Mouse (Mus musculus): ENCODE results near the gene Psd.
A peak's percentile ranks its signal among the peaks of the same experiment; 100 is the strongest.

The Psd gene

GRCm38 (mm10) chr19:46318586-46319378 is 8.2 kb downstream of the Psd start:
- DNase-seq: peak; percentile 45

- DNase-seq: no peak
Observed at GRCm38 (mm10) chr19:46318031-46318471, 8.9 kb downstream of the Psd start.

GRCm38 (mm10) chr19:46317546-46317885 is 9.4 kb downstream of the Psd start:
- DNase-seq: no peak

GRCm38 (mm10) chr19:46316846-46317545 is 10.0 kb downstream of the Psd start:
- DNase-seq: no peak

- no peak for DNase-seq
Observed at GRCm38 (mm10) chr19:46315752-46316610, 11.0 kb downstream of the Psd start.

- no peak for DNase-seq
Observed at GRCm38 (mm10) chr19:46314872-46315742, 11.8 kb downstream of the Psd start.

GRCm38 (mm10) chr19:46314151-46314601 is 12.8 kb downstream of the Psd start:
- DNase-seq: no peak

- no peak for DNase-seq
Observed at GRCm38 (mm10) chr19:46313591-46313990, 13.4 kb downstream of the Psd start.

GRCm38 (mm10) chr19:46313116-46313515 is 13.8 kb downstream of the Psd start:
- DNase-seq: no peak

GRCm38 (mm10) chr19:46312566-46312965 is 14.4 kb downstream of the Psd start:
- DNase-seq: no peak

GRCm38 (mm10) chr19:46311341-46311740 is 15.6 kb downstream of the Psd start:
- no peak for DNase-seq

GRCm38 (mm10) chr19:46310312-46310865 is 16.6 kb downstream of the Psd start:
- DNase-seq: no peak

- DNase-seq: no peak
Observed at GRCm38 (mm10) chr19:46309651-46310305, 17.2 kb downstream of the Psd start.

GRCm38 (mm10) chr19:46308706-46309435 is 18.1 kb downstream of the Psd start:
- DNase-seq: peak; percentile 76

- DNase-seq: no peak
Observed at GRCm38 (mm10) chr19:46308303-46308702, 18.7 kb downstream of the Psd start.

GRCm38 (mm10) chr19:46307781-46308180 is 19.2 kb downstream of the Psd start:
- no peak for DNase-seq

- DNase-seq: no peak
Observed at GRCm38 (mm10) chr19:46306751-46307289, 20.1 kb downstream of the Psd start.

GRCm38 (mm10) chr19:46306268-46306610 is 20.7 kb downstream of the Psd start:
- no peak for DNase-seq

- DNase-seq: peak; percentile 91
Observed at GRCm38 (mm10) chr19:46305432-46306267, 21.3 kb downstream of the Psd start.
